Mouse (Mus musculus) 3134 (cell line): ENCODE results near the gene Cnnm1.

ENCODE experiments used
- DNase-seq: peaks from one replicate; pipeline ENCODE4 v3.0.0-alpha.2; 2011; ENCODE audit warnings: low spot score; ENCODE audit not compliant: insufficient read length; ENCODE audit errors: extremely low read depth

Gene Cnnm1

DNA sequence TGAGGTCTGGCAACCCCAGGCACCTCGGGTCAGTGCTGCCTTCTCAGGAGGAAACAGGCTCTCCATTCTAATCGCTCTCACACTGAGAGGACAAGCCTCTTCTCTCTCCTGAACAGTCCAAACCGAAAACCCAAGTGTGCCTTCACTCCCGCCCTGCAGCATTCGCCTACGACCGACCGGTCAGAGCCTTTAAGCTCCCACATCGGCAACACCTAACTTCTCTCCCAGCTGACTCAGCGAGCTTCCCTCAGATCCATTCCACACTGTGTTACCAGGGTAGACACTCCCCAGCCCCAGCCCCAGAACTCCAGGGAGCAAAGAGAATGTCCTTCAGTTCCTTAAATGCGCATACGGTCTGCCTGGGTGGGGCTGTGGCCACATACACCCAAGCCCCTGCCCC is 65.2 kb downstream of the Cnnm1 start:
- DNase-seq, result no peak

DNA sequence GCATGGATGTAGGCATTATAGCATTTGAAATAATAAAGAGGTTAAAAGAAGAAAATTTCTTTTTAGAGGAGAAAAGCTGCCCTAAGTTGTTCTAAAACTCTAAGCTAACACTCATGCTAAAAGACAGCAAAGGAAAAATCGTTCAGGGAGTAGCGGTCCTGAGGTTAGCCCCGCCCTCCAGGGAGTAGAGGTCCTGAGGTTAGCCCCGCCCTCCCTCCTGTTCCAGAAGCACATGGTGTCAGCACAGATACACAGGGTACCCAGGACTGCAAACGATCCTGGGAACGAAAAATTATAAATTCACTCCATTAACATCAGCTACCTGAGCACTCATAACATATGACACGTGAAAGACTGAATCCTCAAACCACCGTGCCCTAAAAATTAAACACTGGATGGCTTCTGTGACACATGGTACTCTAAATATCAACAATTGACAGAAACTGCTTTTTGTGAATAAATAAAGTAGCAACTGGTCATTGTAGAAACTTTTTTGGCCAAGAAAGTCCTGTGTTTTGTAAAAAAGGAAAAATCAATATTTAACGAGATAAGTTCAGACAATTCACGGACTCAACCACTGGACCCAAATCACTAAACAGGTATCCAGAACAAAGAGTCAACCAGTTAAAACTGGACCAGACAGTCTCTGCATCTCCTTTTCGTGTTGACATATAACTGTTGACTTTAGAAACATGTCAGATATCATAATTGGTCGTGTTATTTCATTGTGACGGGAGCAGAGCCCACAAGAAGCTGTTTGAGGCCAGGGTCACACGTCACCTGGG is 70.4 kb downstream of the Cnnm1 start:
- no peak for DNase-seq

DNA sequence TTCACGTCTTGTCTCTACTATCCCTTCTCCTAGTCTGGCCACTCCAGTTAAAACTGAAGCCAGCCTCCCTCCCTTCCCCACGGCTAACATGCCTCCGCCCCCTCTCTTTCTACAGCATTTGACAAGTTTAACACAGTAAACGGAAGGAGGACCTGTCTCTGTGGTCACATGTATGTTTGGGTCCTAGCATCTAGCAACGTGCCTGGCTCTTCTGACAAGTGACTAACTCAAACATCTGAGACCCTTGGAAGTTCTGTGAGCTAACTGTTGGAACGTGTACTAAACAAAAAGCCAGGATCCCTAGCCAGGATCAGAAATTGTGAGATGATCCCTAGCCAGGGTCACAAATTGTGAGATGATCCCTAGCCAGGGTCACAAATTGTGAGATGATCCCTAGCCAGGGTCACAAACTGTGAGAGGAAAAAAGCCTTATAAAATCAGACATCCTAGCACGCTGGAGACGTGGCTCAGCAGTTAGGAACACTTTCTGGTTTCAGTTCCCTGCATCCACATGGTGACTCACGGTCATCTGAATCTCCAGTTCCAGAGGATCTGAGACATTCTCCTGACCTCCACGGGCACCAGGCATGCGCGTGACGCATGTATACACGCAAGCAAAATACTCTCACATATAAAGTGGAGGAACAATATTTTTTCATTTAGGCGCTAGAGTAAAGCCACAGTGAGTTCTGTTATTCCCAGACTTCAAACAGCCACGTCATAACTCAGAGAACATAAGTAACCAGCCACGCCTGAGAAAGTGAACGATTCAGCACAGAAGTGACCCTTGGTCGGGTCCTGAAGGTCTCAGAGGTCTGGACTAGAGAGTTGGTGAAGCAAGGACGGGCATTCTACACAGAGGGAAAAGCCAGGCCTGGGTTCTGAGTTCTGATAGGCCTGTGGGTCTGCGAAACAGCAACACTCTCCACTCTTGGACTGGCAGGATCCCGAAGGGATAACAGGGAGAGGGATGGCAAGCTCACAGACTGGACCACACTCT is 71.7 kb downstream of the Cnnm1 start:
- no peak for DNase-seq

DNA sequence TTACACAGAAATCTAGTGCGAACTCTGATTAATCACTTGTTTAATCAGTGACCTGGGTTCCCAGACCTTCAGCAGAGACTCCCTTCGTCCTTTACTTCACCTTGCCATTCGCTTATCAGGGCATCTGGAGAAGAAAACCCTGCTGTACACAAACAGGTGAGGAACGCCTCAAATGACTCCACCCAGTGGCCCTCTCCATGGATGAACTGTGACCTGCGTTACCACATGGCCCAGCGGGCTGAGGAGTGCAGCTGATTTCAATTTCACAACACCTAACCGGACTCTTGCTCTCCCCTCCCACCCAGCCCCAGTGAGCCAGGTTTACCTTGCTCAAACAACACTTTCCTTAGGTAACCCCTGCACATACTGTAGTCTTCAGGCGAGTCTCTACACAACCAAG is 73.6 kb downstream of the Cnnm1 start:
- no peak for DNase-seq

DNA sequence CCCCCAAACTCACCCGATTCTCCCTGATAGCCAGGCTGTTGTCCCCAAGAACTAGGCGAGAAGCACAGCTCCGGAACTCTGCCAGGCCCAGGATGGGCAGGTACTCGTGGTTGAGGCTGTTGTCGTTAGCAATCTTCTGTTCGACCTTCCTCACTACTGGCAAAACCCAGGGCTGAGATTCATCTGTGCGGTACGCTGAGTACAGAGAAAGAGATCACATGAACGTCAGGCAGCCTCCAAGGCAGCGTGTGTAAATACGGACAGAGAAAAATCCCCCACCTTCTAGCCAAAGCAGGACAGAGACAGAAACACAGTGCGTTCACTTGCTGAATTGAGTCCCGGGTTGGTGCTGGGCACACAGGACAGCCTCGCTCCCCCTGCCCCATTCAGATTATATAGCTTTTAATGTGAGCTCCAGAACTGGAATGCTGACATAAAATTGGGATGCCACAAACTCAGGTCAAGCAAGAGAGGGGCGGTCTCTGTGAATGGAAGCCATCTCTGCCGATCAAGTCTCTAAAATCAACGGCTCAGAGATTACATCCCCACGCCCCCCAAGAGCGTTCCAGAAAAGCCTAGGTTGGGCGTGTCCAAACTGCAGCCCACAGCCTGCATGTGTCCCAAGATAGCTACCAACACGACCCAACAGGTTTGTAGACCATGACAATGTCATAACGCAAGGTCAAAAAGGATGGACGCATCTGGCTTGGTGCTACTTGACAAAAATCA is 75.6 kb downstream of the Cnnm1 start:
- DNase-seq, result no peak

DNA sequence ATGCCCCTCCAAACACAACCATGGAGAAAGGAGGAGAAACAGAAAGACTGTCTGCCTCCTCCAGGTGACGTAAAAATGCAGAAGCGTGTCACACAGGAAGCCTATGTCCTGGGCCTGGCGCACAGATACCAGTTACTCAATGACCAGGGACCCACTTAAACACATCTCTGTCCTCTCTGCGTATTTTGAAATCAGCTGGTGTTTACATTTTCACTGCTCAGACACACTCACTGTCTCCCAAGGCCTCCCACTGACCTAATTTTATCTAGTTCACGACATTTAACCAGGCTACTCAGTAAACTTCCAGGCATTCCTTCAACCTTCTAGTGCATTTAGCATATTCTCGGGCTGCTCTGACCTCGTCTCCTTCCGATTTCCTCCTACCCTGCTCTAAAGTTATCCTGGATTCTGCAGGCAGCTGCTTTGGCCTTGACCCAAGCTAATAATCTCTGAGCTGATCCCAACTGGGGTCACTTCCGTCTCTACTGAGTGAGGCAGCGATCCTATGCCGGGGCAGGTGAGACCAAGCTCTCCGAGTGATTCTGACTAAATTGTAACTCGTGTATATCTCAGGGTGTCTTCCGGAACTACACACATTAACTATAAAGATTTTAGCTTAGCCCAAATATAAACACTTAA is 76.3 kb downstream of the Cnnm1 start:
- no peak for DNase-seq

DNA sequence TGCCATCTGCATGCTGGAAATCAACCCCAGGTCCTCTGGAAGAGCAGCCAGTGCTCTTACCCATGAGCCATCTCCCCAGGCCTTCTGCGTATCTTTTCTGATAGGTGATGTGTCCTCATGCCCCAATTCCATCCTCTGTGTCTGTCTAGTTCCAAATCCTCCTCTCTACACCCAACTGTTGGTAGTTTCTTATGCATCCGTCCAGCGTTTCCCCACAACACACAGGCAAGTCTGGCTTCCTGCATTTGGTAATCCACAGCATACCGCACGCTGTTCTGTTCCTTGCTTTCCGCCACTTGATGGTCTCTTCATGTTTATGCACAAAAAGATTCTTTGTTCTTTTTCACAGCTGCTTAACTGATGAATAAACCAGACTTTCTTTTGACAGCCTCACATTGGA is 77.1 kb downstream of the Cnnm1 start:
- DNase-seq, result no peak

DNA sequence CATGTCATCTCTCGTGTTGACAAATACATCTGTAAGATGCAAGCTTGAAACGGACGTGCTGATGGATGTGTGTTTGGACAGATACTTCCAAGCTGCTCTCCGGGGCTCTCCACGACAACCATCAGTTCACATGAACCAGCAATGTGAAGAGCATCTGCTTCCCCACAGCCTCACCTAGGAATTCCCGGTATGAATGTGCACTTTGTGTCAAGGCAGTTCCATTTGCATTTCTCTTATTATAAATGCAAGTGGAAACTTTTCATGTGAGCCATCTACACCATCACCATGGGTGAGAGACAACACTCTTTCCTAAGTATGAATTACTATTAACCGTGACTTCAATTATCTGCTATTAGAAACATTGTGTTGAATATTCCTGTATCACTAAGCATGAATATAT is 77.6 kb downstream of the Cnnm1 start:
- no peak for DNase-seq

DNA sequence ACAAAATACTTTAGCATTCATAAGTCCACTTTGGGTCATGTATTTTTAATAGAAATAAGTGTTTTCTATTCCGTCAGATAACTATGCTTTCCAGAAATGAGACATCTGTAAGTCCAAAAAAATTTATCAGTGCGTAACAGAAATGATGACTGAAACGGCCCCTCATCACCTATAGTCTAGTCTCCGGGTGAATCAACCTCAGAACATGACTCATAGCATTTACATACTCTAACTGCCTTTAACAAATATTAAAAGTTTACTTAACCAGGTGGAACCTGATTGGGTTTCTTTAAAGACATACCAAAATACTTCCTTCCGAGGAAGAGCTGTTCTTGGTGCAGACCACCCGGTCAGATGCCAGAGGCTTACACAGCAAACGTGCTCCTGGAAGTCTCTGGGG is 78.0 kb downstream of the Cnnm1 start:
- no peak for DNase-seq

DNA sequence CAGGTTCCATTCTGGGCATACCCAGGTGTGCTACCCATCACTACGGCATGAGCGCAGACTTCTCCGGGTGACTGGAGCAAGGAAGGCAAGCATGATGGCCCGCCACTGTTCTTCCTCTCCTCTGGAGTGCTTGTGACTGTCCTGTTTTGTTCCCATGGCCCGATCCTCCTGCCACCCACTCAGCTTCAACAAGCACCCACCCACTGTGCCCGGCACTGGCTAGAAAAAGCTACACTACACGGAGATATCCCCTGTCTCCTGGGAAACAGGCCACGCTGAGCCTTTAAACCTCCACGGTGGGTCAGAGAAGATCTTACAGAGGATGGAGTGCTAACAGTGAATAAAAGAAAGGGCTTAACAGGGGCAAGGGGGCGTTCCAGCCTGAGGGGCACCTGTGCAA is 79.0 kb downstream of the Cnnm1 start:
- no peak for DNase-seq

DNA sequence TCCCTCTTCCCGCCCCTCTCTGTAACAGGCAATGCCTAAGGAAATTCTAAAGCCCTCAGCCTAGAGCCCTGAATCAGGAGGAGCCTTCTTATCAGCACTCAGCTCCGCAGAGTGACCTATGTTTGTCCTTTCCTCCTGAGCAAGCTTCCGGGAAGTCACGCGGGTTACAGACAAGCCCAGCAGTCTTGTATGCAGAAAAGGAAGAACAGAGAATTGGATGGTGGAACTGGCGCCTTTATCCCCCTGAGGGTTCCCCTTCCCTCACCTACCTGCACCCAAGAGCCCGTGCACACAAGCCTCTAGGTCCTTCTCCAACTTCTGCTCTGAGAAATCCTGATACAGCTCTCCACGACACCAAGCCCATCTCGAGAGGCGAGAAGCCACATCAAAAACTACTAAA is 80.2 kb downstream of the Cnnm1 start:
- DNase-seq, result no peak

DNA sequence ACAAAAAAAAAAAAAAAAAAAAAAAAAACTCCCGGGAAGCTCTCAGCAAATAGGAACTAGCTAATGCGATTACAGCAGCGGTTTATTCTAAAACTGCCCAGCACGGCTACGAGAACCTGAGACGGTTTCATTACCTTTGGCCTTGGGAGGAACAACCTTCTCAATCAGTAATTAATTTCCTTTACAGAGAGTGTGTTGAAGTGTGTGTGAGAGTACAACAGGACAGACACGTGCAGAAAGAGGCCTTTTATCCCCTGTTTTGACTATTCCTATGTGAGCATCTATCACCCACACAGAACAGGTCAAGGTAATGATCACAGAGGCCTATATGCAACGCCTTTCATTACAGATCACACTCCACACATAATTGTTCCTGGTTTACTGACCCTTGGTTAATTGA is 81.1 kb downstream of the Cnnm1 start:
- DNase-seq, result no peak

DNA sequence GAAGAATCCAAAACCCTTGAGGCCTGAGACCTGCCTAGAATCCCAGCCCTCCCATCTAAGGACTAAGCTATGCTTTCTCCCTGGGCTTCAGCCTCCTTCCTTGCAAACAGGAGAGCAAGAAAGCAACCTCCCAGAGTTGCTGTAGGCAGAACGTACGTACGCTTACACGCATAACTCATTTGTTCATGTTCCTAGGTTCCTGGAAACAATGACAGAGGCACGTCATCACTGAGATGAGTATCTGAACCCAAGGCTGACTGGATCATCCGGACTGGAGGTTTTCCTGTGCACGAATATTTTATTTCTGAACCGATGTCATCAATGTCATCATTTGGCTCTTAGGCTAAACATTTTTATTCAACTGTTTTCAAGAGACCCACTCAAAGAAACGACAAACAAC is 81.8 kb downstream of the Cnnm1 start:
- no peak for DNase-seq

DNA sequence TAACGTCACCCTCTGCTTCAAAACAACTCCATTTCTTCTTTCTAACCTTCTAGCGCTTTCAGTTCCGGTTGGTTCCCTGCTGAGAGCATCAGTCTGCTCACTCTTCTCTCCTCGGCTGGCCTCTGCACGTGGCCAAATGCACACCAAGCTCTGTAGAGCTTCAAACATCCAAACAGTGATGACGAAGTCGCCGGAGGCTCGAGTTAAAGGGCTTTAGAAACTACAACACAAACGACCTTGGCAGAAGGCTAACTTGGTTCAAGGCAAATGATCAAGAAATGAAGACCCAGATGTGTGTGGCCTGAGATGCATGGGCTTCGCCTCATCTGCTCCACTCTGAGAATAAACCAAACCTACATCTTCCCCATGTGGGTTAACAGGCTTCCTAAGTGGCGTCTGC is 83.3 kb downstream of the Cnnm1 start:
- DNase-seq, result peak; percentile 33

DNA sequence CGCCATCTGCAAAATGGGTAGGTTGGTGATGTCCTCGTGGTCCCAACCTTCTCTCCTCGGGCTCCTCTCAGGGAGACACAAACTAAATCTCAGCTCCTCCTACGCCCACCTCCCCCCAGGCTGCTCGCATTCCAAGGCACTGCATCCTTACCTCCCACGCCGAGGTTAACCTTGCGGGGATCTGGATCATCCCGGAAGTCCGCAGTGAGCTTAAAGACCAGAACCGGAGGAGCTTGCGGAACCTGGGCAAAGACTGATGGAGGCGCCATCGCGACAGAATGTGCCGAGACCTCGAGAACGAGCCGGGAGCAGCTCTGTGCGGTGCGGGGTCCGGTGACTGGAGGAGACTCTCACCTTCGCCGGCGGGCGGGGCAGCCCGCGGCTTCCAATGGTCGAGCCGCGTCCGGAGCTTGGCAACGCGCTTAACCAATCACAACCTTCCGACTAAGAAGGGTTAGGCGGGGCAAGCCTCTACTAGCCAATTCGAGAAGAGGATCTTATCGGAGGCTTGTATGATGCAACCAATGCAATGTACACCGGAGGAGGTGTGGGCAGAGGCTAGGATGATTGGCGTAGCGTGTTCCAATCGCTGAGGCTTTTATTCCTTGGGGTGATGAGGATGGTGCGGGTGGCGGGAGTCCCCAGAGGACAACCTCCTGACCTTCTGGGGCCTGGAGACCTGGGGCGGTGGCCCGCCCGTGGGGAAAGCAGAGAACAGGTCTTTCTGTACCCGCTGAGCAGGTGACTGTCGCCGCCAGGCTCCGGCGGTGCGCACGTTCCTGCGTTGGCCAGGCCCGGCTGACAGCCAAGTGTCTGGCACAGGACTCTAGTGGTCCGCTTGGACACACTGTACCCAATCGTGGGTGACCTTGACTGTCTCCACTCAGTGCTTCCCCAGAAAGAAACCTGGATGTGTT is 84.2 kb downstream of the Cnnm1 start, which contains the start of gene Got1:
Got1 (minus strand) TSS at position 419 of the 917 bp plus-strand sequence.
- DNase-seq, result peak; percentile 99

DNA sequence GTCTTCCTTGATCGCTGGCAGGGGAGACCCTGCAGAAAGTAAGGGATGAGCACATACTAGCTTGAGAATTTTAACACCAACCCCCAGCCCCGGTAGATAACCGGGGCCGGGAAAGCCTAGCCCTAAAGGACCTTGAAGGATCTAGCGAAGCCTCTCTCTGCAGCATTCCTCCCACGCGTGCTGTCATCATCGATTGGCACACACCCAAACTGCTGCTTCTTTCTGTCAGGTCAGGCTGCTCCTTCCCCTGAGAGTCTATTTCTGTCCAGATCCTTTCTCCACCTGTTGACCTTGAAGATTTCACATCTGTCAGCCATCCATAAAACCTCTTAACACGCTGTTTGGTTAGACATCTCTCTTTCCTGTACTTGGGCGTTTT is 84.9 kb downstream of the Cnnm1 start:
- no peak for DNase-seq

DNA sequence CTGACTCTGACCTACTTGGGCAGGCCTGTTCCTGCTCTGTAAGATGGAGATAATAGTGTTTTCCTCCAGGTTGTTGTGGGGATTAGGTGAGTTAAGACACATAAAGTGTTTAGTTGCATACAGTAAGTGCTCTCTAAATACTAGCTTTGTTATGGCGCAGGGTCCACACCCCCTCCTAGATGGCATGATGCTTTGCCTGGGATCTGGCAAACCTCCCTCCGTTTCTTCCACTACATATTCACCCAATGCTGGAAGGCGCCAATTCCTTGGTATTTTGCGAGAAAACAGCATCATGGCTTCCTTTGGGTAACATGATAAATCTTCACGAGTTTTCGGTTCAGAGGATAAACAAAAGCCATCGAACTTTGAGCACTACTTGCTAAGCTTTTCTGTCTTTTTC is 85.3 kb downstream of the Cnnm1 start:
- no peak for DNase-seq

DNA sequence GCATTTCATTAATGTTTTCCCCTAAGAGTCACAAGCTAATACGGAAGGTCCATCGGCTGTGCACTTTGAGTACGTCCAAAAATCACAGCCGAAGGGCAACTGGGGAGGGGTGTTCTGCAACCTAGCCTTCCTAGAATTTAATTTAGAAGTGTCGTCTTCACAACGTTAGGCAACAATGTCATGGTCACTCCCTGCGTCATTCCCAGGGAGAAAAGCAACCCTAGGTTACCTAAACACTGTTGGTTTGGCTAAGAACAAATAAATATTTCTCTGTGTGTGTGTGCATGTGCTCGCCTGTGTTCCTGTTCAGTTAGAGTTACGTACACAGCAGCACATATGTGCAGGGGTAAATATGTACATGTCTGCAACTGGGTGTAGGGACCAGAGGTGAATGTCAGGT is 85.8 kb downstream of the Cnnm1 start:
- DNase-seq, result no peak

DNA sequence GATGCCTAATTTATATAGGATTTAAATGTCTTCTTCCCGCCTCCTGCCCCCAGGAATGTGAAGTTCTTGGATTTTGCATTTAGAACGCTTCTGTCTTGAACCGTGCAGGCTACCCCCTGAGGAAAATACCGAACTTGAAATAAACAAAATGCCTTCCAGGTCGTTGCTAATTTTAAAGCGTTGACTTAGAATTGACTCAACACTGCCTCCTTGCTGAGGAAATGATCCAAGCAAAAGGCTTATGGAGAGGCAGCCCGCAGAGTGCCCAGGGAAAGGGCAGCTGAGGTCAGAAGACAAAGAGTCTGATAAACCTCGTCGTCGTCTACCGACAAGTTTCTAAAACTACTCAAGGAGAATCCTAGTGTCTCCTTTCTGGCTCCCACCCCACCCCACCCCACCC is 86.9 kb downstream of the Cnnm1 start:
- no peak for DNase-seq
